Mouse (Mus musculus) testis, postnatal 10 days (tissue): Measurements from ENCODE around the gene Htr5b.

Source experiments
- DNase-seq: peaks from one replicate; pipeline ENCODE4 v3.0.0; 2021; ENCODE audit warnings: low spot score

Gene Htr5b

DNA sequence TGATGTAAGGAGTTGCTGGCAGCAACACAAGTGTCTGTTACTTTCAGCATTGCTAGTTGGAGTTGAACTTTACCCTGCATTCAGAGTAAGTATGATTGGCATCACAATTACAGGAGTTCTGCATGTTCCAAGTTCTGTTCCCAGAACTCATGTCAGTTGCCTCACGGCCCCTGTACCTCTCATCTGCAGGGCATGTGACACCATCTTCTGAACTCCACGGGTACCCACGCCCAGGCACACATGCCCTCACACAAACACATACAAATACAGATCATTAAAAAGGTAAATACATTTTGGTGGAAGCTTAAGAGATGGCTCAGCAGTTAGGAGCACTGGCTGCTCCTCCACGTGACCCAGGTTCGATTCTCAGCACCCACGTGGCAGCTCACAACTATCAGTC, 41.5 kb downstream of the Htr5b start:
- DNase-seq, result no peak

DNA sequence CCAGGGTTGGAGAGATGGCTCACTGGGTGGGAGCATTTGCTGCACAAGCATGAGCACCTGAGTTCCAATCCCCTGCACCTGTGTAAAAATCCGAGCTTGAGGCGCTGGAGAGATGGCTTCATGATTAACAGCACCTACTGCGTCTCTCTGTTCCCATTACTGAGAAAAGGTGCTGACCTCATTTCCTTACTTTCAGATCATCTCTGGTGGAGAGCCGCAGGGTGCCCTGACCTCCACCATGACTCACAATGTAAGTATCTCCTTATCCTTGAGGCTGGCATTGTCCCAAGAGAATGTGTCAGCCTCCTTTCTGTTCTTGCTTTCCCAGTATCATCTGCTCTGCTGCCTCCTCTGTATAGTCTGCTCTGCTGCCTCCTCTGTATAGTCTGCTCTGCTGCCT, 45.2 kb downstream of the Htr5b start:
- no peak for DNase-seq

DNA sequence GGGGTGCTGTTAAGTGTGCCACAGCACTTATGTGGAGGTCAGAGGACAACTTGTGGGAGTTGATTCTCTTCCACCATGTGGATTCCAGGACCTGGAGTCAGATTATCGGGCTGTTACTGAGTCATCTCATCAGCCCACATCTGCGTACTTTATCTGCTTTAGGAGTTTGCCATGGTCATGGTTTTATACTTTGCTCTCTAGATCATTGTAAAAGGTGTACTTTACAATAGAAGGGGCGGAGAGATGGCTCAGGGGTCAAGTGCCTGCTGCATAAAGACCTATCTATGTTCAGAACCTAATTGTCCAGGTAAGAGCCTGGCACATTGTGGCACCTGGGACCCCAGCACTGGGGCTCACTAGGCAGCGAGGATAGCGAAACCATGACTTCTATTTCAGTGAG, 48.9 kb downstream of the Htr5b start:
- DNase-seq, result no peak

DNA sequence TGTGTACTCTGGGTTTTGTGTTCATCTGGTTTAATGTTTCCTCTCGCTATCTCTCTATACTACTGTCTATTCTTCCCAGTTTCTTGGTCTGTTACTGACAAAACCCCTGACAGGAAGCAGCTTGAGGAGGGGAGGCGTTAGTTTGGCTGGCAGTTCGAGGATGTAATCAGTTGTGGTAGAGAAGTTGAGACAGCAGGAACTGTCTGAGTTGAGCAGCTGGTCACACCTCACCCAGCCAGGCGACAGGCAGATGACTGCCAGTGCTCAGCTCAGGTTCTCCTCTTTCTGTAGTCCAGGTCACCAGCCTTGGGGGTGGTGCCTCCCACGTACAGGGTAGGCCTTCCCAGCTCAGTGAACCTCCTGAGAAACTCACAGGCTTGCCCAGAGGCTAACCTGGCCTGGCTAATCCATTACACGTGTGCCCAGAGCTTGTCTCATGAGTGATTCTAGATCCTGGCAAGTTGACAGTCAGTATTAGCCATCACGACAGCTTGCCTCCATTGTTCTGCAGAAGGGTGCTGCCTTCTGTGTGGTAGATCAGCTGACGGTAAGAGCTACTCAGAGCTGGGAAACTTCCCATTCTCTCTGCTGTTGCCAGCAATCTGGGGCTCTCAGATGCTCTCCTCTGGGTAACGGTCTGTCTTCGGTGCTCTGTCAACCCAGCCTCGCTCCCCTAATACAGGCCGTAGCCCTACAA, 49.8 kb downstream of the Htr5b start:
- no peak for DNase-seq

DNA sequence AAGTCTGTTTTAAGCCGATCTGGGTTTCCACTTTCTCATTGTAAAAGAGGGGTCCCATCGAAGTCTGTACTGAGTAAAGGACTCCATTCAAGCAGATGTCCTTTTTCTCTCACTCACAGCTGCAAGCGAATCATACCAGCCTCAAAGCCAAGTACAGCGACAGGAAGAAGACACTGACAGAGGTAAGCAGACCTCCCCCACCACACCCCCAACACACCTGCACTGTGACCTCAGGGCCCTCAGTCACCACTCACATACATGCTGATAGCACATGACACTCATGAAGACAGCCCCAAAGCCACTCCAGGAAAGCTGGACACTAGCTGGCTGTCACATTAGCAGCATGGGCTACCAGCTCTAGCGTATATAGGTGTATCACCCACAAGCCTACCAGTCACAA, 50.5 kb downstream of the Htr5b start:
- DNase-seq, result no peak

DNA sequence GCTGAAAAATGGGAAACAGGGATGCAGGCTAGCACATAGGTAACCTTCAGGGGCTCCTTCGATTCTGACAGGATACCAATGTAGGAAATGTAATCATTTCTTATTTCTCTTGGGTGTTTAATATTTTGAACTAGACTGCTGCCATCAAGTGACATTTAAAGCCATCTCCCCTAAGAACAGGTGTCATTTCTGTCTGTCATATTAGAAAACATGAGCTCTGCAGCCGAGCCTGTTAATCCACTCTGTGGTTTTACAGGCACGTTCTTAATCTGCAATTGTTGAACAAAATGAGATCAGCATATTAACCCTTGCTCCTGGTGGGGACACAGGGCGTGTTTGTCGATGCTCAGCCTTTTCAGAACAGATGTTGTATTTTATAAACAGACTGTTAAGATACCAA, 56.8 kb downstream of the Htr5b start:
- DNase-seq, result no peak

DNA sequence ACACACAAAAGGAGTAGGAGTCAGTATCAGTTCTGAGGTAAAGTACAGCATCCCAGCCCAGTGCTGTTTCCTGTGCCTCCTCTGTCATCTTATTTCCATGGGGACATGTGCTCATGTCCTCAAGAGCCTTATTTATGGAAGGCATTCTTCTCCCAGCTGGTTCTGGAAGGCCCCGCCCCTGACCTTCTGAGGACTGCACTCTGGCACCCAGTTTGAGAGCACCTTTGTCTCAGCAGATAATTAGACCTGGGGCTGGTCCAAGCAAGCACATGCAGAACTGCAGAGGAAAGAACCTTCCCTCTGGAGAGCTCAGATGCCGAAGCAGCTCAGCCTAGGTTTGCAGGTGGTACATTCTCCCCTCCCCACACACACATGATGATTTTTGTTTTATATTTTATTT, 60.0 kb downstream of the Htr5b start:
- DNase-seq, result no peak

DNA sequence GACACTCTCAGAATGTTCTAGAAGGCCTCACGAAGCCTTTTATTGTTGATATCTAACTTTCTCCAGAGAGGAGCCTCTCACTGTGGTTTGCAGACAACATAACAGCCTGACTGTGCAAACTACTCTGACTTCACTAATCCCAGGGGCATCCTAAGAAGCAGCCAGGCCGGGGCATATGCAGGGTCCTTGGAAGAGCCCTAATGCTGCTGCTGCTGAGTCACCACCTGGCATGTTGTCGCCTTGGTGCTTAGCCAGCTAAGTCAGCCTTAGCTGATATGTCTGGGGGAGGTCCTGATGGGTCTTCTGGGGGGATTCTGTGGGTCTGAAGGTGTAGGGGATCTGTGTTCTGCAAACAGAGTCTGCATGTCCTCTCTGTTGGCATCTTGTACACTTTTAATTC, 62.0 kb downstream of the Htr5b start:
- DNase-seq, result no peak

DNA sequence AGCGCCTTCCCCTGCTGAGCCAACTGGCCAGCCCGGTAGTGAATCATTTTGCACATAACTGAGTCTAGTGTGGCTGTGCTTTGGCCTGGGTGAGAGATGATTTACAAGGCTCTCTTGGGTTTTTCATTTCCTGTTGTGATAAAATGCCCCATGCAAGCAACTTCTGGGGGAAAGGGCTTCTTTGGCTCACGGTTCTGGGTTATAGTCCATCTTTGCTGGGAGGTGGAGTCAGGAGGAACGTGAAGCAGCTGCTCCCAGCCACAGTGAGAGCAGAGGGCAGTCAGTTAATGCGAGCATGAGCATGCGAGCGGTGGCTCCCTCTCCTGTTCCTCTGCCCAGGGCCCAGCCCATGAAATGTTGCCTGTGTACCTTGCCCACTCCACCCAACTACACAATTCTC, 64.5 kb downstream of the Htr5b start:
- DNase-seq, result no peak

DNA sequence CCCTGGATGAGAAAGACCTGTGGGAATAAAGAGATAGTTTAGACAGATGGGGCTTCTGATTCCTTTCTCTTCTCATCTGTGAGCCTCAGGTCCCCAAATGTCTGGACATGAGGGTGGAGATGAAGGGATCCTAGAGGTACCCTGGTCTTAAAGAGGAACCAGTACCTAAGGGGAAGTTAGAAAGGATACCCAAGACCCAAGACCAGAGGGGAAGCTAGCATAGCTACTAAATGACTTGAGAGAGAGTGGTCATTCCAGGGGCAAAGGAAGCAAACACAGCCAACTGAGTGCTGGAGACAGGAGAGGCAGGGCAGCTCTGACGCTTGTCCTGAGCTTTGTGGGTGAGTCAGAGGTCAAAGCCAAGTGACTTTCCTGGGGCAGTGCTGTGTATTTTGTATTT, 65.6 kb downstream of the Htr5b start:
- no peak for DNase-seq

DNA sequence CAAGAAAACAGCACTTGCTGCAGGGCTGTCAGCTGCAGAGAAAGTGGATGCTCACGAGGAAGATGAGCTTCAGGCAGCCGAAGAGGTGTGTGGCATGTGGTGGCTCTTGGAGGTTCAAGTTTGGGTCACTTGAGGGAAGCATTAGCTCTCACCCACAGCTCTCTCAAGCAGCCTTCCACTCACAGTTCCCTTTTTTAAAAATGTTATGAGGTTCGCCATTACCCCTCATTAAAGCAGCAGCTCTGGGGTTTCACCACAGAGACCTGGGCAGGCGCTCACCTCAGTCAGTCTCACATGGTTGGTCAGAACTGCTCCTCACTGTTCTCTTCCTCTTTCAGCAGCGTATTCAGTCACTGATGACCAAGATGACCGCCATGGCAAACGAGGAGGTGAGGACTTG, 66.4 kb downstream of the Htr5b start:
- DNase-seq, result no peak

DNA sequence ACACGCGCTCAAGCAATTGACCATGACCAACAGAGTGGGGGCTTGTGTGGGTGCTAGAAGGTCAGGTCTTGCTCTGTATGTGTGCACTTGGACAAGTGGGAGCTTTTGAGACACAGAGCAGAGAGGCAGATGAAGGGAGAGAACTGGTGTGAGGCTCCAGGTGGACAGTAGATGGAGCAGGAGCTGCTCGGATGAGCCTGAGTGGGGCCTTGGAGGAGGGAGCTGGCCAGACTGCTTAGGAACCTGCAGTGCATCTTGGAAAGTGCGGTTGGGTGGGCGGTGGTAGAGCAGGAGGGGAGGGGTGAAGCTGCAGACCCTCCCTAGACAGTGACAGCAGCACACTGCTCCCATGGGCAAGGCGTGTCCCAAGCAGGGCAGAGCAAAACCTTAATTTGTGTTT, 68.2 kb downstream of the Htr5b start:
- DNase-seq, result no peak
